Mouse (Mus musculus): ENCODE data around the gene Plscr1.

DNA sequence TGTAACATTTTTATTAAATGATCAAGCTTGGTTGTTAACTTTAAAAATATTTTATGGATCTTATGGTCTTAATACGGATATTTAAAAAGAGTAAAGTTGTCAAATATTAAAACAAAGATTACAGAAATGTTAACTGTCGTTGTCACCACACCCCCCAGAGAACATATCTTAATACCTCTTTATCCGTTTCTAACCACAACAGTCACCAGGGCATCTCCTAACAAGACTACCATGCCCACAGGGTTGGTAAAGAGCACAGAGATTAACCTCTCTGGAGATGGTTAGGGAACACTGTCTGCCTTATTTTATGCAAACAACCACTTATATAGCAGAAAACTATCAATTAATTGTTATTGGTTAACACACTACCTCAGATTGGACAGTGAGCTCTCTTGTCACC, 22.8 kb upstream of the Plscr1 start:
- TF ChIP-seq CTCF (IDR thresholded peaks at IDR 0.05; ENCODE audit: borderline replicate concordance, extremely low read depth, insufficient read depth, insufficient read length) (no peak), POLR2A (IDR thresholded peaks at IDR 0.05; ENCODE audit: borderline replicate concordance, extremely low read depth, insufficient read depth, insufficient read length, poor library complexity, severe bottlenecking) (no peak)
